Mouse (Mus musculus) ES-E14 (cell line): ENCODE data around the gene Nr2c2ap.

Experiments
- CHD2 ChIP-seq: IDR thresholded peaks from 2 replicates; pipeline ENCODE4 v1.6.1; 2014; ENCODE audit warnings: mild to moderate bottlenecking, low read depth, low read length, inconsistent platforms
- HCFC1 ChIP-seq: IDR thresholded peaks from 2 replicates; pipeline ENCODE4 v1.6.1; 2012; ENCODE audit warnings: low read length, inconsistent platforms, borderline replicate concordance; ENCODE audit not compliant: insufficient read depth
- ZC3H11A ChIP-seq: IDR thresholded peaks from 2 replicates; pipeline ENCODE4 v1.6.1; 2012; ENCODE audit warnings: low read depth, mild to moderate bottlenecking, inconsistent platforms, low read length, borderline replicate concordance
- ZNF384 ChIP-seq: IDR thresholded peaks from 2 replicates; pipeline ENCODE4 v1.6.1; 2012; ENCODE audit warnings: low read depth, low read length, inconsistent platforms

GRCm38 (mm10) chr8:70136591-70136990, 5.5 kb downstream of the Nr2c2ap start:
- TF ChIP-seq ZNF384, result no peak
- no peak for TF ChIP-seq ZC3H11A
- TF ChIP-seq HCFC1, result no peak
- TF ChIP-seq CHD2, result no peak
